Mouse (Mus musculus): Measurements from ENCODE around the gene Cd52. TPM values are rescaled to one million over a fixed set of nuclear protein-coding genes. Genes with fewer than 3 reads are reported as not detected.
"Not testable (repeated sequence)": the region's sequence is repeated elsewhere in the genome, so short reads cannot be mapped to it uniquely, and the experiment has no call there.

The Cd52 gene
- 24.6 and 27.7 TPM in 2 replicates for polyA plus RNA-seq (2015; fragmentation: Nextera tagmentation; extraction: Ambion mirVana)

DNA sequence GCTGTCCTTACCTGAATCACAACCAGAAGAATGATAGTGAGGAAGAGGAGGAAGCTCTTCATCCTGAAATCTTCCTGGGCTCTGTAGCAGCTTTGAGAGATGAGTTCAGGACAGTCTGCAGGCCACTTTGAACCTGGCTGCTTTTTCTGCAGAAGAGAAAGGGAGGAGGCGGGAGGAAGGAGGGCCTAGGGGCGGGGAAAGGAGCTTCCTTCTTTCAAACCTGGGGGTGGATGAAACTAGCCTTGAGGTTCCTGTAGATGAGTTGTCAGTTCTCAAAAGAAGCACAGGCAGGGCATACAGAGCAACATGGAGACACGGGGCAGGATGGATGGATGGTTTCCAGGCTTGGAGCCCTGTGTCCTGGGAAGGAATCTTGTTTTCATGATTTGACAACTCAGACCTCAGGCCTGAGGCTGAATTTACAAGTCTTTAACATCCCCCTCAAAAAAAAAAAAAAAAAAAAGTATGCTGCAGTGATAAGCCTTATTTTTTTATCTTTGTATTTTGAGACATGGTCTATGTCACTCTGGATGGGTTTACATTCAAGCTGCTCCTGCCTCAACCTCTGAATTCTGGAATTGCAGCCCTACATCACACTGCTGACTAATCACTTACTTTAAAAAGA, at the start of gene Cd52:
Gene Cd52, minus strand, starts transcription at position 160 of the 625 bp plus-strand sequence.
- H3K27me3 ChIP-seq: no peaks in the 10 kb centered on the region
- no peak within 1 kb of the TSS for H3K27ac ChIP-seq
- 23% methylated on average over 3 of the region's 3 CpGs for WGBS (ENCODE audit: insufficient replicate concordance)

DNA sequence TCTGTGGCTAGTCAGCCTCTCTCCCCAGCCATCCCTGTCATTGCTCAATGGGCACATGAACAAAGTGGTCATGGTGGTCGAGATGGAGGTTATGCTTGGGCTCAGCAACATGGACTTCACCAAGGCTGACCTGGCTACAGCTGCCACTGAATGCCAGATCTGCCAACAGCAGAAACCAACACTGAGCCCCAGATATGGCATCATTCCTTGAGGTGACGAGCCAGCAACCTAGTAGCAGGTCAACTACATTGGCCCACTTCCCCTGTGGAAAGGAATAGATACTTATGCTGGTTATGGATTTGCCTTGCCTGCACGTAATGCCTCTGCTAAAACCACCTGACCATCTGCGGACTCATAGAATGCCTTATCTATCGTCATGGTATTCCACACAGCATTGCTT, 49.4 kb upstream of the Cd52 start:
- H3K9ac ChIP-seq; H3K4me1 ChIP-seq (replicated peaks); H3K9me3 ChIP-seq (replicated peaks); H3K4me3 ChIP-seq (replicated peaks); ATAC-seq (ENCODE audit: low read depth); H3K27ac ChIP-seq; H3K4me2 ChIP-seq; H3K27me3 ChIP-seq; DNase-seq: not testable (repeated sequence)
- 84% methylated on average over 5 of the region's 5 CpGs for WGBS (ENCODE audit: insufficient replicate concordance)
- peaks cover 47% of the 10 kb centered on the region for H3K36me3 ChIP-seq

More for the DNA sequence above, at the start of gene Cd52:
- no peaks in the 10 kb centered on the region for H3K36me3 ChIP-seq
- no peaks in the 10 kb centered on the region for H3K9me3 ChIP-seq (replicated peaks)
- H3K4me1 ChIP-seq (replicated peaks): 0 out of 2 replicates have a peak, but pooled peaks cover 3% of the 10 kb centered on the region
- no peak for ATAC-seq (ENCODE audit: low read depth)
- H3K4me3 ChIP-seq (replicated peaks): peak within 1 kb of the TSS; percentile 15; the same call in 1 of the 2 replicates
- no peak for DNase-seq
- H3K4me2 ChIP-seq: 0 out of 2 replicates have a peak within 1 kb of the TSS, but pooled peaks have one; percentile 12
- no peak within 1 kb of the TSS for H3K9ac ChIP-seq

DNA sequence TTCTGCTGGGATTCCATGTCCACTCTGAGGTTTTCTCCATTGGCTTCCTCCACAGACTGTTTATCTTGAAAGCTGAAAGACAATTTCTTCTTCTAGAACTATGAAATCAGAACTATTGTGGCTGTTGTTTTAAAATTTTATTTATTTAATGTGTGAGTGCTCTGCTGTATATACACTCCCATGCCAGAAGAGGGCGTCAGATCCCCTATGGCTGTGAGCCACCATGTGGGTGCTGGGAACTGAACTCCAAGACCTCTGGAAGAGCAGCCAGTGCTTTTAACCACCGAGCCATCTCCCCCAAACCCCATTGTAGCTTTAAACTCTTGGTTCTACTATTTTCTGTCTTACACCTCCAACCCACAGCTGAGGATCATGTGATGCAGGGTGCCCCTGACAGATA, 44.0 kb upstream of the Cd52 start:
- ATAC-seq (ENCODE audit: low read depth) (no peak), DNase-seq (no peak)
- Histone ChIP-seq H3K27me3 (no peaks in the 10 kb centered on the region), H3K4me3 (replicated peaks) (no peak overlapping the region), H3K9me3 (replicated peaks) (no peaks in the 10 kb centered on the region), H3K4me2 (no peak overlapping the region), H3K9ac (no peak overlapping the region), H3K36me3 (peaks cover 23% of the 10 kb centered on the region), H3K27ac (no peak overlapping the region), H3K4me1 (replicated peaks) (peaks cover 19% of the 10 kb centered on the region)
- 59% methylated on average over 2 of the region's 2 CpGs for WGBS (ENCODE audit: insufficient replicate concordance)

DNA sequence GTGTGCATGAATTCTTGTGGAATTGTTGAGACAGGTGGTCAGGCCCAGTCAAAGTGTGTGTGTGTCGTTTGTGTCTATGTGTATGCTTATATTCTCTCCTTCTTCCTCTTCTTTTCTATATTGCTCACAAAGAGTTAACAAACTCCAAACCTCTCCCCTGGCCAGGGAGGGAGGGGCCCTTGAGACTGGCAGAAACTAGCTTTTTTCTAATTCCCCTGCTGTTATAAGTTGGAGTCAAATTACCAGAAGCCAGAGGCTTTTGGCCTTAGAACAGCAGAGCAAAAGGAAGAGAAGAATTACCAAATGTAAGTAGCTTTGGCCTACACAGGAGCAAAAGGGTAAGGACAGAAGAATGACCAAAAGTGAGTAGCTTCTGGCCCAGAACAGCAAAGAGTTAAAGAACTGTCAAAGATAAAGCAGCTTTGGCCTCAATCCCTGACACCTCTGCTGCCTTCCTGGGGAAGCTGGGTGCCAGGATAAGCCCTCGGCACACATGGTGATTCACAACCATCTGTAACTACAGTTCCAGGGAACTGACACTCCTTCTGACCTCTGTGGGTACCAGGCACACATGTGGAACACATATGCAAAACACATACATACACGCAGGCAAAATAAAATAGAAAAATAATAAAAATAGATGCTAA, 41.5 kb upstream of the Cd52 start:
- DNase-seq: no peak
- Histone ChIP-seq H3K36me3 (peaks cover 30% of the 10 kb centered on the region), H3K27me3 (no peaks in the 10 kb centered on the region), H3K9ac (no peak overlapping the region), H3K9me3 (replicated peaks) (no peaks in the 10 kb centered on the region), H3K4me3 (replicated peaks) (no peak overlapping the region), H3K4me2 (no peak overlapping the region), H3K27ac (no peak overlapping the region), H3K4me1 (replicated peaks) (peaks cover 28% of the 10 kb centered on the region)
- WGBS (ENCODE audit: insufficient replicate concordance): 40% methylated on average over 3 of the region's 3 CpGs
- ATAC-seq (ENCODE audit: low read depth): no peak

DNA sequence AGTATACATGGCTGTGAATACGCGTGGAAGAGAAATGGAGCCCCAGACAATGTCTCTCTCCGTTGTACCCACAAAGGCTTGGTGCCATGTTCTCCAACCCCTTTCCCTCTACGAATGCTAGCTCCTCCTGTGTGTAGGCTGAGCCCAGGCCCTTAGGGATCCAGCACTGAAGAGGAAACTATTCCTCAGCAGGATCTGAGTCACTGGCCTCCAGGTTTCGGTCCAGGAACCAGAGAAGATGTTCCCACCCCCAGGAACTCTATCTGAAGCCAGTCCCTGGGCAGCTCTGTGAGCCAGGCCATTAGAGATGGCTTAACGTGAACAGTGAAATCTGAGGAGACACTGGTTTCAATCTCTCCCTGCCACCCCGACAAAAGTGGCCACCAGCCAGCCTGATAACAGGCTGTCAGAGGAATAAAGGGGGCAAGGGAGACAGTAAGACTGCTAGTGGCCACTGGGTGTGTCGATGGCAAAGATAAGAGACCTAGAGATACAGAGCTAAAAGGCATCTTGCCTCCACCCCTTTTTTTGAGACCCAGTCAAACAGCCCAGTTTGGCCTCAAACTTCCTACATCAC, 37.7 kb upstream of the Cd52 start:
- ATAC-seq (ENCODE audit: low read depth) (no peak), DNase-seq (no peak)
- H3K9ac ChIP-seq: no peak overlapping the region
- no peak overlapping the region for H3K4me3 ChIP-seq (replicated peaks)
- no peak overlapping the region for H3K27ac ChIP-seq
- H3K4me1 ChIP-seq (replicated peaks): peaks cover 54% of the 10 kb centered on the region
- 56% methylated on average over 8 of the region's 8 CpGs for WGBS (ENCODE audit: insufficient replicate concordance)
- peaks cover 30% of the 10 kb centered on the region for H3K36me3 ChIP-seq
- no peaks in the 10 kb centered on the region for H3K9me3 ChIP-seq (replicated peaks)
- H3K4me2 ChIP-seq: no peak overlapping the region
- no peaks in the 10 kb centered on the region for H3K27me3 ChIP-seq

DNA sequence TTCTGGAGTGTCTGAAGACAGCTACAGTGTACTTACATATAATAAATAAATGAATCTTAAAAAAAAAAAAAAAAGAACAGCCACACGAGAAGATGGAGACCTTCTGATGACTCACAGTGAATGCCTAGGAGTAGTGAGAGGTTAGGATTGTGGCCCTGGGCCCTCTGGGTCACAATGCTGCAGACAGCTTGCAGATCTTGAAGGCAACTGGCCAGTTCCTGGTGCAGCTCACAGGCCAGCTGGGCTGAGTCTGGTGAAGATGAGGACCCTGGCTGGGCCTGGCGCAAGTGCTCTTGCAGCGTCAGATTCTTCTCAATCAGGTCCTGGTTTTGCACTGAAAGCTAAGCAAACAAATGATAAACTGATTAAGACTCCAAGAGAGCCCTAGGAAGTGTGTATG, 37.2 kb upstream of the Cd52 start:
- no peak overlapping the region for H3K4me2 ChIP-seq
- no peak overlapping the region for H3K27ac ChIP-seq
- no peaks in the 10 kb centered on the region for H3K9me3 ChIP-seq (replicated peaks)
- no peak overlapping the region for H3K4me3 ChIP-seq (replicated peaks)
- ATAC-seq (ENCODE audit: low read depth) (no peak), DNase-seq (no peak)
- H3K27me3 ChIP-seq: no peaks in the 10 kb centered on the region
- H3K9ac ChIP-seq: no peak overlapping the region
- 84% methylated on average over 3 of the region's 3 CpGs for WGBS (ENCODE audit: insufficient replicate concordance)
- H3K4me1 ChIP-seq (replicated peaks): peaks cover 54% of the 10 kb centered on the region
- H3K36me3 ChIP-seq: peaks cover 25% of the 10 kb centered on the region

DNA sequence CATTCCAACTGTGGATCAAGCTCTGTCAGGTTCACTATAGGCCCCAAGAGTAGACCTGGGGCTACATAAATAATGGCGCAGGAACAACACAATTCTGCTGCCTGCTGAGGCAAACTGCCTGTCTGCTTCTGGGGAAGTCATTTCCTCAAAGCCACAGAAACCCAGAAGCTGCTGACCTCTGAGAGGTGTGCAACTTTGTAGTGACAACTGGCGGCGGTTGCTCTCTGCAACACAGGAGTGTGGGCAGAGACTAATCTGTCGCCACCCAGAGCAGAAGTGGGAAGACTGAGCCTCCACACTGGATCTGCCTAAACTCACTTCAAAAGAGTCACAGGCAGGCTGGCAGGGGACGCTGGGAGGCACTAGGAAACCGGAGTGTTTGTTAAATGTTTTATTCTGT, 34.6 kb upstream of the Cd52 start:
- H3K27ac ChIP-seq: peak overlapping the region; percentile 68
- H3K4me1 ChIP-seq (replicated peaks): peaks cover 75% of the 10 kb centered on the region
- H3K9me3 ChIP-seq (replicated peaks): no peaks in the 10 kb centered on the region
- DNase-seq: no peak
- peak overlapping the region; percentile 77 for H3K9ac ChIP-seq
- no peak for ATAC-seq (ENCODE audit: low read depth)
- H3K4me3 ChIP-seq (replicated peaks): peak overlapping the region; percentile 69
- no peaks in the 10 kb centered on the region for H3K27me3 ChIP-seq
- 17% methylated on average over 6 of the region's 6 CpGs for WGBS (ENCODE audit: insufficient replicate concordance)
- H3K4me2 ChIP-seq: peak overlapping the region; percentile 87
- H3K36me3 ChIP-seq: peaks cover 22% of the 10 kb centered on the region

DNA sequence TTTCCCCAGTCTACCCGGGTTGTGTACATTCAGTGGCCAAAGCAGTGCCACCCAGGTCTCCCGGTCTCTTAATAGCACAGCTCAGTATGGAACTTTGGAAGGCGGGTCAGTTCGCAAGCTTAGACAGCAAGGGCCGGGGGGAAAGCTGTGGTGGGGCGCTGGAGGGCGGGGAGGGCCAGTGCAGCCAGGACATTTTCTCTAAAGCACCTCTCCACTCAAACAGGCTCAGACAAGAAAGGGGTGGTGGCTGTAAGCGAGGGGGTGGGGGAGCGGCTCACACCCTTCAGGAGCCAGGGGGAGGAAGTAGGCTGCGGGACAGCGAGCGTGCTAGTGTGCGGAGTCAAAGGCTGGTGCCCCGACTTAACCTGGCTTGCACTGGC, 34.1 kb upstream of the Cd52 start:
- Histone ChIP-seq H3K4me3 (replicated peaks) (peak overlapping the region; percentile 69), H3K9ac (peak overlapping the region; percentile 77), H3K4me2 (peak overlapping the region; percentile 87), H3K27ac (peak overlapping the region; percentile 68), H3K36me3 (peaks cover 22% of the 10 kb centered on the region), H3K9me3 (replicated peaks) (no peaks in the 10 kb centered on the region), H3K4me1 (replicated peaks) (peaks cover 80% of the 10 kb centered on the region), H3K27me3 (no peaks in the 10 kb centered on the region)
- peak; percentile 62 for ATAC-seq (ENCODE audit: low read depth)
- under 1% methylated on average over 14 of the region's 14 CpGs for WGBS (ENCODE audit: insufficient replicate concordance)
- DNase-seq: no peak

DNA sequence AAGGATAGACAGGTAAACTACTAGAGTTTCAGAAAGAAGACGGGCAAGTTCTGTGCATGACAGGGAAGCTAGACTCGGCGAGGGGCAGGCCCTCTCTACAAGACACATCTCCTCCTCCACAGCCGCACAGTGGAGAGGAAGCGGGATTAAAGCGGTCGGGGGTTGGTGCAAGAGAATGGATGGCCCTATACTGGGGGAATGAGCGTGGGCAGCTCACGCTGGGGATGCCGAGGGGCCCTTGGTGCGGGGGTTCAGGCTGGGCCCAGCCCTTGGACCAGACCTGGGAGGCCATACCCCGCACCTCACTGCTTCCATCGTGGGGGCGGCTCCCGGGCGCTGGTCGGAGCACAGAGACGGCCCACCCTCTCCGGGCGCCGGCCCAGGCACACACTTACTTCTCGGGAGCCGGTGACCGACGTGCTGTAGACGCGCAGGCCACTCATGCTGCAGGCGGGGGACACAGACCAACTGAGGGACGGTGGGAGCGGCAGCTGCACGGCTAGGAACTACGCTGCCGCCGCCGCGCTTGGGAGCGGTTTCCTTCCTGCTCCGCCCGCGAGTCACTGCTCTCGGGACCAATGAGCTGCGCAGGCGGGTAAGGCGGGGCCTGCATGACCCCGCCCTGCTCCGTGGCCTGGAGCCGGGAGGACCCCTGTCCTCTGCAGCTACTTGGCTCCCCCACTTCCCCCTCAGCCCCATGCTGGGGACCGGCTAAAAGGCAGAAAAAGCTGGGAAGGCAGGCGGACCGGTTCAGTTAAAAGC, 33.5 kb upstream of the Cd52 start, which contains the start of gene Sh3bgrl3:
Gene Sh3bgrl3, minus strand, starts transcription at position 569 of the 762 bp plus-strand sequence.
- under 1% methylated on average over 50 of the region's 50 CpGs for WGBS (ENCODE audit: insufficient replicate concordance)
- Histone ChIP-seq H3K27ac (peak within 1 kb of the TSS; percentile 68), H3K4me2 (peak within 1 kb of the TSS; percentile 87), H3K4me3 (replicated peaks) (peak within 1 kb of the TSS; percentile 69), H3K9ac (peak within 1 kb of the TSS; percentile 77), H3K4me1 (replicated peaks) (peaks cover 84% of the 10 kb centered on the region), H3K36me3 (peaks cover 22% of the 10 kb centered on the region), H3K27me3 (no peaks in the 10 kb centered on the region), H3K9me3 (replicated peaks) (no peaks in the 10 kb centered on the region)
- DNase-seq (peak; percentile 81), ATAC-seq (ENCODE audit: low read depth) (peak; percentile 89)

DNA sequence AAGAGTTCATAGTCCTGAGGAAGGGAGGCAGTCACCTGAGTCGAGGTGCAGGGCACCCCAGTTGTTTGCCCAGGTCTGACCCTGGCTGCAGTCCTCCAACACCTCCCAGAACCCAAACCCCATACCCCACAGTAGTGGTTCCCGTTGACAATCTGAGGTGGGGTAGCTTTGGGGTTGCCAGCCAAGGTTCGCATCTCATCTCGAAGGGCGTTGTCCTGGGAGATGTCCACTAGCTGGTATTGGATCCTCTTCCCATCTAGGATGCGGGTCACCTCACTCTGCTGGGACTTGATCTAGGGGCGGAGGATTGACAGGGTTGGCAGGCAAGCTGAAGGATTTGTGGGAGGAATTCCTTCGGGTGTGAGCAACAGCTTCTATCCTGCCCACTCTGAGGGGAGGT, 32.9 kb upstream of the Cd52 start:
- Histone ChIP-seq H3K9ac (peak overlapping the region; percentile 77), H3K4me1 (replicated peaks) (peaks cover 78% of the 10 kb centered on the region), H3K9me3 (replicated peaks) (no peaks in the 10 kb centered on the region), H3K4me2 (peak overlapping the region; percentile 87), H3K27me3 (no peaks in the 10 kb centered on the region), H3K4me3 (replicated peaks) (peak overlapping the region; percentile 69), H3K36me3 (peaks cover 22% of the 10 kb centered on the region), H3K27ac (no peak overlapping the region)
- ATAC-seq (ENCODE audit: low read depth) (no peak), DNase-seq (no peak)
- WGBS (ENCODE audit: insufficient replicate concordance): 41% methylated on average over 8 of the region's 8 CpGs

DNA sequence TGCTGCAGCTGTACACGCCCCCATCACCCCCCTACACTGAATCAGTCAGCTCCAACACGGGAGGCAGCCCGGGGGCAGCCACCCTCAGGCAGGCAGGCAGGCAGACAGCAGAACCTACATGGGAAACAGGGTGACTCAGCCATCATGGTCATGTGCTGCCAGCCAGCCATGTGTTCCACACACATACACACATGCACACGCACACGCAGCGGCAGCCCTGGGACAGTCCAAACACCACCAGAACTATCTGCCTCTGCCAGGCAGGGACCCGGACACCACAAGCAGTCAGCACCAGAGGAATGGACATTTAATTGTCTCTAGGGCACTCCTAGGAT, 32.2 kb upstream of the Cd52 start:
- Histone ChIP-seq H3K36me3 (peaks cover 16% of the 10 kb centered on the region), H3K4me3 (replicated peaks) (0 out of 2 replicates have a peak overlapping the region, but pooled peaks have one; percentile 69), H3K9ac (peak overlapping the region; percentile 77; the same call in 1 of the 2 replicates), H3K27ac (no peak overlapping the region), H3K4me1 (replicated peaks) (peaks cover 72% of the 10 kb centered on the region), H3K4me2 (peak overlapping the region; percentile 87), H3K9me3 (replicated peaks) (no peaks in the 10 kb centered on the region), H3K27me3 (no peaks in the 10 kb centered on the region)
- DNase-seq (no peak), ATAC-seq (ENCODE audit: low read depth) (no peak)
- WGBS (ENCODE audit: insufficient replicate concordance): 67% methylated on average over 7 of the region's 7 CpGs
